Mouse (Mus musculus): ENCODE data around the gene Pkm. TPM values are rescaled to one million over a fixed set of nuclear protein-coding genes. Genes with fewer than 3 reads are reported as not detected.

The Pkm gene
- polyA plus RNA-seq, 1 experiment from 2014 or later = 158 TPM

- Histone ChIP-seq H3K4me2 (ENCODE audit: low read depth, low read length) (no peak overlapping the region), H3K27ac (ENCODE audit: low read length) (no peak overlapping the region), H3K36me3 (ENCODE audit: control insufficient read depth, insufficient read depth) (no peaks in the 10 kb centered on the region), H3K4me1 (ENCODE audit: control insufficient read depth, low read depth, low read length) (peaks cover 7% of the 10 kb centered on the region), H3K9ac (ENCODE audit: low read depth, low read length) (no peak overlapping the region), H3K27me3 (ENCODE audit: control insufficient read depth, insufficient read depth, low read depth, low read length) (peaks cover 15% of the 10 kb centered on the region), H3K4me3 (ENCODE audit: low read depth, low read length) (no peak overlapping the region), H3K9me3 (replicated peaks; ENCODE audit: control insufficient read depth, low read length) (no peaks in the 10 kb centered on the region)
- no peak for ATAC-seq (ENCODE audit: low read depth)
- WGBS (ENCODE audit: insufficient replicate concordance) = 74% methylated on average over 4 of the region's 4 CpGs
Observed at GRCm38 (mm10) chr9:59649911-59650310, 6.3 kb upstream of the Pkm start.

- no peaks in the 10 kb centered on the region for H3K36me3 ChIP-seq (ENCODE audit: control insufficient read depth, insufficient read depth)
- no peak overlapping the region for H3K27ac ChIP-seq (ENCODE audit: low read length)
- WGBS (ENCODE audit: insufficient replicate concordance) = 4% methylated on average over 3 of the region's 3 CpGs
- H3K4me3 ChIP-seq (ENCODE audit: low read depth, low read length) = no peak overlapping the region
- peaks cover 43% of the 10 kb centered on the region for H3K27me3 ChIP-seq (ENCODE audit: control insufficient read depth, insufficient read depth, low read depth, low read length)
- no peak overlapping the region for H3K4me2 ChIP-seq (ENCODE audit: low read depth, low read length)
- no peaks in the 10 kb centered on the region for H3K9me3 ChIP-seq (replicated peaks; ENCODE audit: control insufficient read depth, low read length)
- no peak for ATAC-seq (ENCODE audit: low read depth)
- H3K9ac ChIP-seq (ENCODE audit: low read depth, low read length) = no peak overlapping the region
- peaks cover 19% of the 10 kb centered on the region for H3K4me1 ChIP-seq (ENCODE audit: control insufficient read depth, low read depth, low read length)
Observed at GRCm38 (mm10) chr9:59653371-59653770, 2.8 kb upstream of the Pkm start.

GRCm38 (mm10) chr9:59654450-59654983 is 1.7 kb upstream of the Pkm start:
- Histone ChIP-seq H3K27me3 (ENCODE audit: control insufficient read depth, insufficient read depth, low read depth, low read length) (peaks cover 54% of the 10 kb centered on the region), H3K4me3 (ENCODE audit: low read depth, low read length) (no peak overlapping the region), H3K4me2 (ENCODE audit: low read depth, low read length) (no peak overlapping the region), H3K36me3 (ENCODE audit: control insufficient read depth, insufficient read depth) (no peaks in the 10 kb centered on the region), H3K9ac (ENCODE audit: low read depth, low read length) (no peak overlapping the region), H3K27ac (ENCODE audit: low read length) (no peak overlapping the region), H3K9me3 (replicated peaks; ENCODE audit: control insufficient read depth, low read length) (no peaks in the 10 kb centered on the region), H3K4me1 (ENCODE audit: control insufficient read depth, low read depth, low read length) (peaks cover 19% of the 10 kb centered on the region)
- WGBS (ENCODE audit: insufficient replicate concordance) = 53% methylated on average over 2 of the region's 2 CpGs
- ATAC-seq (ENCODE audit: low read depth) = no peak

GRCm38 (mm10) chr9:59656635-59657617 is 758 bp downstream of the Pkm start:
- Histone ChIP-seq H3K4me3 (ENCODE audit: low read depth, low read length) (peak overlapping the region; percentile 65), H3K9me3 (replicated peaks; ENCODE audit: control insufficient read depth, low read length) (no peaks in the 10 kb centered on the region), H3K4me2 (ENCODE audit: low read depth, low read length) (peak overlapping the region; percentile 79), H3K9ac (ENCODE audit: low read depth, low read length) (peak overlapping the region; percentile 47), H3K36me3 (ENCODE audit: control insufficient read depth, insufficient read depth) (no peaks in the 10 kb centered on the region), H3K27ac (ENCODE audit: low read length) (peak overlapping the region; percentile 78), H3K4me1 (ENCODE audit: control insufficient read depth, low read depth, low read length) (peaks cover 29% of the 10 kb centered on the region), H3K27me3 (ENCODE audit: control insufficient read depth, insufficient read depth, low read depth, low read length) (peaks cover 61% of the 10 kb centered on the region)
- WGBS (ENCODE audit: insufficient replicate concordance) = under 1% methylated on average over 65 of the region's 65 CpGs
- ATAC-seq (ENCODE audit: low read depth) = 0 out of 2 replicates have a peak, but pooled peaks have one; percentile 10

- WGBS (ENCODE audit: insufficient replicate concordance) = 23% methylated on average over 4 of the region's 4 CpGs
- H3K36me3 ChIP-seq (ENCODE audit: control insufficient read depth, insufficient read depth) = no peaks in the 10 kb centered on the region
- peaks cover 26% of the 10 kb centered on the region for H3K4me1 ChIP-seq (ENCODE audit: control insufficient read depth, low read depth, low read length)
- H3K4me2 ChIP-seq (ENCODE audit: low read depth, low read length) = peak overlapping the region; percentile 79
- no peak overlapping the region for H3K9ac ChIP-seq (ENCODE audit: low read depth, low read length)
- no peak overlapping the region for H3K27ac ChIP-seq (ENCODE audit: low read length)
- no peaks in the 10 kb centered on the region for H3K9me3 ChIP-seq (replicated peaks; ENCODE audit: control insufficient read depth, low read length)
- peaks cover 71% of the 10 kb centered on the region for H3K27me3 ChIP-seq (ENCODE audit: control insufficient read depth, insufficient read depth, low read depth, low read length)
- peak overlapping the region; percentile 65 for H3K4me3 ChIP-seq (ENCODE audit: low read depth, low read length)
- no peak for ATAC-seq (ENCODE audit: low read depth)
Observed at GRCm38 (mm10) chr9:59658146-59658545, 2.0 kb downstream of the Pkm start.

- no peaks in the 10 kb centered on the region for H3K9me3 ChIP-seq (replicated peaks; ENCODE audit: control insufficient read depth, low read length)
- 21% methylated on average over 14 of the region's 14 CpGs for WGBS (ENCODE audit: insufficient replicate concordance)
- H3K36me3 ChIP-seq (ENCODE audit: control insufficient read depth, insufficient read depth) = no peaks in the 10 kb centered on the region
- peak overlapping the region; percentile 13 for H3K4me2 ChIP-seq (ENCODE audit: low read depth, low read length)
- 0 out of 2 replicates have a peak overlapping the region, but pooled peaks have one; percentile 5 for H3K27ac ChIP-seq (ENCODE audit: low read length)
- no peak overlapping the region for H3K9ac ChIP-seq (ENCODE audit: low read depth, low read length)
- peak; percentile 33 for ATAC-seq (ENCODE audit: low read depth)
- H3K4me1 ChIP-seq (ENCODE audit: control insufficient read depth, low read depth, low read length) = peaks cover 22% of the 10 kb centered on the region
- peaks cover 74% of the 10 kb centered on the region for H3K27me3 ChIP-seq (ENCODE audit: control insufficient read depth, insufficient read depth, low read depth, low read length)
- no peak overlapping the region for H3K4me3 ChIP-seq (ENCODE audit: low read depth, low read length)
Observed at GRCm38 (mm10) chr9:59659036-59660026, 3.2 kb downstream of the Pkm start.

- WGBS (ENCODE audit: insufficient replicate concordance) = 31% methylated on average over 10 of the region's 10 CpGs
- Histone ChIP-seq H3K4me1 (ENCODE audit: control insufficient read depth, low read depth, low read length) (peaks cover 22% of the 10 kb centered on the region), H3K36me3 (ENCODE audit: control insufficient read depth, insufficient read depth) (no peaks in the 10 kb centered on the region), H3K9ac (ENCODE audit: low read depth, low read length) (no peak overlapping the region), H3K4me2 (ENCODE audit: low read depth, low read length) (peak overlapping the region; percentile 13; the same call in 1 of the 2 replicates), H3K27me3 (ENCODE audit: control insufficient read depth, insufficient read depth, low read depth, low read length) (peaks cover 75% of the 10 kb centered on the region), H3K27ac (ENCODE audit: low read length) (no peak overlapping the region), H3K4me3 (ENCODE audit: low read depth, low read length) (no peak overlapping the region), H3K9me3 (replicated peaks; ENCODE audit: control insufficient read depth, low read length) (no peaks in the 10 kb centered on the region)
- ATAC-seq (ENCODE audit: low read depth) = no peak
Observed at GRCm38 (mm10) chr9:59660421-59660820, 4.3 kb downstream of the Pkm start.

GRCm38 (mm10) chr9:59661298-59661975 is 5.3 kb downstream of the Pkm start:
- Histone ChIP-seq H3K9me3 (replicated peaks; ENCODE audit: control insufficient read depth, low read length) (no peaks in the 10 kb centered on the region), H3K4me3 (ENCODE audit: low read depth, low read length) (no peak overlapping the region), H3K27ac (ENCODE audit: low read length) (no peak overlapping the region), H3K4me2 (ENCODE audit: low read depth, low read length) (0 out of 2 replicates have a peak overlapping the region, but pooled peaks have one; percentile 4), H3K9ac (ENCODE audit: low read depth, low read length) (no peak overlapping the region), H3K27me3 (ENCODE audit: control insufficient read depth, insufficient read depth, low read depth, low read length) (peaks cover 66% of the 10 kb centered on the region), H3K4me1 (ENCODE audit: control insufficient read depth, low read depth, low read length) (peaks cover 13% of the 10 kb centered on the region), H3K36me3 (ENCODE audit: control insufficient read depth, insufficient read depth) (no peaks in the 10 kb centered on the region)
- 0 out of 2 replicates have a peak, but pooled peaks have one; percentile 22 for ATAC-seq (ENCODE audit: low read depth)
- WGBS (ENCODE audit: insufficient replicate concordance) = 32% methylated on average over 6 of the region's 6 CpGs
